Mouse (Mus musculus) liver, adult 2 months (tissue): ENCODE results near the gene Egfr. TPM values are rescaled to one million over a fixed set of nuclear protein-coding genes. Genes with fewer than 3 reads are reported as not detected.

Experiments used
- DNase-seq: peaks from one replicate; pipeline ENCODE4 v3.0.0-alpha.2; 2011; ENCODE audit warnings: low read depth, low spot score; ENCODE audit errors: extremely low read depth
- H3K27ac ChIP-seq: fragments of 200-500 bp; replicated peaks from 2 replicates; pipeline ENCODE4 v1.5.1; 2012; ENCODE audit warnings: low read depth, mild to moderate bottlenecking, control low read depth, inconsistent platforms, low read length; ENCODE audit not compliant: insufficient read depth
- H3K27me3 ChIP-seq: fragments of 200-500 bp; 2 replicates; pipeline ENCODE4 v1.6.1; 2012; ENCODE audit warnings: mild to moderate bottlenecking, moderate library complexity, low read length, inconsistent platforms; ENCODE audit not compliant: control insufficient read depth, insufficient read depth
- H3K36me3 ChIP-seq: fragments of 200-500 bp; 2 replicates; pipeline ENCODE4 v1.6.1; 2012; ENCODE audit warnings: low read length, inconsistent platforms; ENCODE audit not compliant: control insufficient read depth, insufficient read depth
- H3K4me1 ChIP-seq: fragments of 200-500 bp; 2 replicates; pipeline ENCODE4 v1.6.1; 2011; ENCODE audit warnings: low read length; ENCODE audit not compliant: control insufficient read depth, insufficient read depth
- H3K4me3 ChIP-seq: fragments of 200-500 bp; 2 replicates; pipeline ENCODE4 v1.5.1; 2011; ENCODE audit warnings: low read depth, mild to moderate bottlenecking, control low read depth, low read length, moderate library complexity; ENCODE audit not compliant: insufficient read depth
- H3K79me2 ChIP-seq: fragments of 200-500 bp; 2 replicates; pipeline ENCODE4 v1.6.1; 2012; ENCODE audit warnings: inconsistent platforms, mild to moderate bottlenecking, low read length, moderate library complexity; ENCODE audit not compliant: control insufficient read depth, insufficient read depth
- H3K9ac ChIP-seq: fragments of 200-500 bp; 2 replicates; pipeline ENCODE4 v1.6.1; 2012; ENCODE audit warnings: low read depth, mild to moderate bottlenecking, control low read depth, inconsistent platforms, low read length
- CTCF ChIP-seq: fragments of 200-500 bp; IDR thresholded peaks from 2 replicates; pipeline ENCODE4 v1.5.1; 2011; ENCODE audit warnings: low read depth, low read length, control low read depth
- POLR2A ChIP-seq: fragments of 200-500 bp; IDR thresholded peaks from 2 replicates; pipeline ENCODE4 v1.6.1; 2011; ENCODE audit warnings: low read length, control low read depth; ENCODE audit not compliant: insufficient read depth; ENCODE audit errors: extremely low read depth
- WGBS: fragments of 180-500 bp; shearing (Covaris S2); methylation state at CpG from one replicate; pipeline ENCODE4 v1.1.7; 2018; 5-methylcytosine and 5-hydroxymethylcytosine counted together
- polyA plus RNA-seq: library from polyadenylated mRNA; depleted of rRNA; stranded (reverse); fragments of >200 nt; gene quantifications from 2 replicates; pipeline ENCODE4 v1.2.3, GENCODE M21; 2012
- total RNA-seq: library from RNA; depleted of rRNA; stranded (reverse); fragments of >200 nt; gene quantifications from 2 replicates; pipeline ENCODE4 v1.2.3, GENCODE M21; 2014

Gene Egfr
- total and polyA plus RNA-seq, 2 experiments: 198 to 215 TPM

- Histone ChIP-seq H3K4me3 (no peak overlapping the region), H3K27me3 (no peaks in the 10 kb centered on the region), H3K9ac (no peak overlapping the region), H3K79me2 (peaks cover 48% of the 10 kb centered on the region), H3K36me3 (peaks cover 63% of the 10 kb centered on the region), H3K4me1 (peaks cover 56% of the 10 kb centered on the region), H3K27ac (peak overlapping the region; percentile 20)
- 40% methylated on average over 8 of the region's 8 CpGs for WGBS
- TF ChIP-seq CTCF: no peak
- DNase-seq: peak; percentile 81
Observed at GRCm38 (mm10) chr11:16783926-16784659, 32.1 kb downstream of the Egfr start.

- peaks cover 65% of the 10 kb centered on the region for H3K4me1 ChIP-seq
- no peak for DNase-seq
Observed at GRCm38 (mm10) chr11:16792638-16793585, 40.9 kb downstream of the Egfr start.

GRCm38 (mm10) chr11:16795012-16795411, 43.0 kb downstream of the Egfr start:
- no peak overlapping the region for H3K27ac ChIP-seq
- H3K4me3 ChIP-seq: no peak overlapping the region
- H3K79me2 ChIP-seq: peaks cover 40% of the 10 kb centered on the region; the same call in 1 of the 2 replicates
- no peak overlapping the region for H3K9ac ChIP-seq
- DNase-seq: peak; percentile 91
- no peaks in the 10 kb centered on the region for H3K27me3 ChIP-seq
- peaks cover 59% of the 10 kb centered on the region for H3K4me1 ChIP-seq
- TF ChIP-seq CTCF: no peak
- no peak for TF ChIP-seq POLR2A
- peaks cover 84% of the 10 kb centered on the region for H3K36me3 ChIP-seq

More at GRCm38 (mm10) chr11:16792638-16793585, 40.9 kb downstream of the Egfr start:
- WGBS: 22% methylated on average over 5 of the region's 5 CpGs
- Histone ChIP-seq H3K79me2 (peaks cover 51% of the 10 kb centered on the region), H3K9ac (peak overlapping the region; percentile 26; the same call in 1 of the 2 replicates), H3K4me3 (no peak overlapping the region), H3K27me3 (no peaks in the 10 kb centered on the region), H3K36me3 (peaks cover 87% of the 10 kb centered on the region), H3K27ac (peak overlapping the region; percentile 31)
- no peak for TF ChIP-seq CTCF
- TF ChIP-seq POLR2A: no peak

GRCm38 (mm10) chr11:16795513-16795912, 43.5 kb downstream of the Egfr start:
- H3K4me3 ChIP-seq: no peak overlapping the region
- TF ChIP-seq CTCF: no peak
- TF ChIP-seq POLR2A: no peak
- H3K27me3 ChIP-seq: no peaks in the 10 kb centered on the region
- WGBS: 53% methylated on average over 6 of the region's 6 CpGs
- H3K9ac ChIP-seq: no peak overlapping the region
- peaks cover 60% of the 10 kb centered on the region for H3K4me1 ChIP-seq
- H3K36me3 ChIP-seq: peaks cover 80% of the 10 kb centered on the region
- peaks cover 35% of the 10 kb centered on the region; the same call in 1 of the 2 replicates for H3K79me2 ChIP-seq
- no peak overlapping the region for H3K27ac ChIP-seq
- DNase-seq: no peak

GRCm38 (mm10) chr11:16797456-16797855, 45.5 kb downstream of the Egfr start:
- Histone ChIP-seq H3K9ac (no peak overlapping the region), H3K4me1 (peaks cover 63% of the 10 kb centered on the region), H3K27ac (no peak overlapping the region), H3K36me3 (peaks cover 76% of the 10 kb centered on the region), H3K79me2 (peaks cover 34% of the 10 kb centered on the region), H3K27me3 (no peaks in the 10 kb centered on the region), H3K4me3 (no peak overlapping the region)
- 40% methylated on average over 3 of the region's 3 CpGs for WGBS
- DNase-seq: peak; percentile 75
- no peak for TF ChIP-seq CTCF
